Mouse (Mus musculus) thymus, adult 18-20 months (tissue): Measurements from ENCODE around the gene Snapc3.
A peak's percentile ranks its signal among the peaks of the same experiment; 100 is the strongest.
"Not testable (repeated sequence)": the region's sequence is repeated elsewhere in the genome, so short reads cannot be mapped to it uniquely, and the experiment has no call there.

Experiments used
- DNase-seq, 2 experiments: peaks; one replicate each; pipeline ENCODE4 v3.0.0; 2022; ENCODE audit warnings: mixed read lengths in 2 of 2

The Snapc3 gene

DNA sequence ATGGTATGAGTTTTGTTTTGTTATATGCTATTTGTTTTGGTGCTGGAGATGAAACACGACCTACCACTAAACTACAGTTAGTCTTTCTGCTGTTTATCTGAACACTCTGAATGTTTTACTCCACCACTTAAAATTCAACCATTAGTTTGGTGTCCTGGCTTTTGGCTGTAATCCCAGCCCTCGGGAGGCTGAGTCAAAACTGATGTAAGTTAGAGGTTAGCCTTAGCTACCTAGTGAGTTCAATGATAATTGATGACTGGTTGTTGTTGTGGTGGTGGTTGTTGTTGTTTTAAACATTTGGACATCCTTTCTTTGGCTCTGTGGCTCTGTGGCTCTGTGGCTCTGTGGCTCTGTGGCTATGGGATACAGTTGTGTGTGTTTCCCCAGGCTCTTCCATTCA lies 1.3 kb downstream of the Snapc3 start:
- no peak for DNase-seq

DNA sequence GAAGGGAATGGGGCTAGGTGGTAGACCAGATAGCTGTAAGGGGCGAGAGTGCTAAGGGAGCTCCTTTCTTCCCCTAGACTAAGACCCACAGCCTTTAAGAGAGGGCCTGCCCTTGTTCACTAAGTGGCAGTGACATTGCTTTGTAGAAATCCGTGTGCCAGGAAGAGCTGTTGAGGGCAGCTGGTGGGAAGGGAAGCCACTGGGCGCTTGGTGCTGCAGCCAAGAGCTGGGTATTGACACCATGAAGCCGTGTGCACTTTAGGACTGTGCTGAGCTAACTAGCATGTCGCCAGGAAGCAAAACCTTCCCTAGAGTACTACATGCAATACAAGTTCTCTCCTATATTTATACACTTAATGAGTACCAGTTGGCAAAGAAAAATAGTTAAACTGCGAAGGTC lies 6.1 kb downstream of the Snapc3 start:
- DNase-seq: no peak

DNA sequence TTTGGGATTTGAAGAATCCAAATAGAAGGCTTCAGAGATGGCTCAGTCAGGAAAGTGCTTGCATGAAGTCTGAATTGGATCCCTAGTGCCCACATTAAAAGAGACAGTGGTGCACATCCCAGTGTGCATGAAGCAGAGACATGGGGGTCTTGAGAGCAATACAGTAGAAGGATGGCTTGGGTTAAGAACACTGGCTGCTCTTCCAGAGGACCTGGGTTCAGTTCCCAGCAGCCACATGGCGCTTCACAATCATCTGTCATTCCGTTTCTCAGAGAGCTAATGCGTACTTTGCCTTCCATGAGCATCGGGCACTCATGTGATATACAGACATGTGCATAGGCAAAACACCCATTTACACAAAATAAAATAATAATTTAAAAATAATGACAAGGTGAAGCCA lies 7.6 kb downstream of the Snapc3 start:
- DNase-seq: no peak

DNA sequence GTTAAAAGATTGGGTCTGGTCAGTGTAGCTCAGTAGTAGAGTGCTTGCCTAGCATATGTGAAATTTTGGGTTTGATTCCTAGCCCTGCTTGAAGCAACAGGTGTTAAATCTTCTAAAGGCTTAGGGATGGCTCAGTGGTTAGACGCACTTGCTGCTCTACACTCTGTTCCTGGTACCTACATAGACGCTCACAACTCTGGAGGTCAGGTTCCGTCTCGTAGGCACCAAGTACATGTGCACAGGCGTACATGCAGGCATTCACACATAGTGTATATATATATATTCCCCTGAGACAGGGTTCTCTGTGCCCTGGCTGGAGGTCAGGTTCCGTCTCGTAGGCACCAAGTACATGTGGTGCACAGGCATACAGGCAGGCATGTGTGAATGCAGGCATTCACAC lies 9.6 kb downstream of the Snapc3 start:
- DNase-seq: no peak

DNA sequence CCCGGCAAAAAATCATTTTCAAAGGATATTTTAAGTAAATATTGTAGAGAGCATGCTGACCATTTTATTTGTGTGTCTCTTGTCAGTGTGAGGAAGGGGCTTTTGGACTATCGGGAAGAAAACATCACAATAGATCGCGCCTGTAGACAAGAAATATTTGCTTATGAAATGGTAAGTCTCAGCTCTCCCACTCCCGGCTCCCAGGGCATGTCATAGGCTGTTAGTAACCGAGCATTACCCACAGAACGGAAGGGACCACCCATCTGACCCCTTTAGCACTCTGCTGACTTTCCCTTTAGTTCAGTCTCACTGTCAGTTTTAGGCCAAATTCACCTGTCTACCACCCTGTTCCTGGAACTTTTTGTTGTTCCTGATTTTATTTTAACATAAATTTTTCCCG lies 10.2 kb downstream of the Snapc3 start:
- no peak for DNase-seq

DNA sequence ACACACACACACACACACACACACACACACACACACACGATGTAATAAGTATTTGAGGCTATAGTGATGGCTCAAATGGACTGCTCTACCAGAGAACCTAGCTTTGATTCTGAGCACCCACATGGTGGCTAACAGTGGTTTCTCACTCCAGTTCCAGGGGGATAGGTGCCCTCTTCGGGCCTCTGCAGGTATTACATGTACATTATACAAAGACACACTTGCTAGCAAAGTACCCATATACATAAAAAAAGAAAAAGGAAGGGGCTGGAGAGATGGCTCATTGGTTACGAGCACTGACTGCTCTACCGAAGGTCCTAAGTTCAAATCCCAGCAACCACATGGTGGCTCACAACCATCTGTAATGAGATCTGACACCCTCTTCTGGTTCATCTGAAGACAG lies 11.3 kb downstream of the Snapc3 start:
- DNase-seq: no peak

DNA sequence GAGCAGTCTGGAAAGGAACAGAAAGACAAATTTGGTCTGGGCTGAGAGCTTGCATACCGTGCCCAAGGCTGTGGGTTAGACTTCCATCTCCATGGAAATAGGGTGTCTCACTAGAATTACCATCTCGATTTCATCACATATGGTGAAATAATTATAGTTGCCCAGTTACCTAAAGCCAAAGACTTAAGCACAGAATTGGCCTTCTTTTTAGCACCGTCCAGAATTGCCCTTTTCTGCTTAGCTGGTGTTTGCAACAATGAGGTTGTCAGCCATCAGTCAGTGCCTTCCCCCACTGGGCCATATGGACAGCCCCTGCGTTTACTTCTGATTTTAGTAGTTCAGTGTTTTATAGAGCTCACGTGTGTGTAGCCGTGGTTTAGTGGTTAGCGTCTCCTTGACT lies 14.4 kb downstream of the Snapc3 start:
- no peak for DNase-seq

DNA sequence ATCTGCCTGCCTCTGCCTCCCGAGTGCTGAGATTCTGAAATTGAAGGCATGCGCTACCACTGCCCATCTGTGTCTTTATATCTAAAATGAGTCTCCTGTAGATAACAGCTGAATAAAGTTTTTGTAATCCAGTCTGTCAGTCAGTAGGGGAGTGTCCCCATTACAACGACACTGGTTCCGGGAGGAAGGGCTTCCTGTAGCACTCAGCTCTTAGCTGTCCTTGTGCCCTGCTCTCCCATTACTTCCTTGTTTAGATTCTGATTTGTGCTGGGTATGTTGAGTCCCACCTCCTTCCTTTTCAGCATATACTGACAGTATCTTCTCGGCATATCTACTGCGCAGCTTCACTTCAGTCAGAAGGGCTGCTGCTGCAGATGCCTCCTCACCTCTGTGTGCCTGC lies 15.4 kb downstream of the Snapc3 start:
- no peak for DNase-seq

DNA sequence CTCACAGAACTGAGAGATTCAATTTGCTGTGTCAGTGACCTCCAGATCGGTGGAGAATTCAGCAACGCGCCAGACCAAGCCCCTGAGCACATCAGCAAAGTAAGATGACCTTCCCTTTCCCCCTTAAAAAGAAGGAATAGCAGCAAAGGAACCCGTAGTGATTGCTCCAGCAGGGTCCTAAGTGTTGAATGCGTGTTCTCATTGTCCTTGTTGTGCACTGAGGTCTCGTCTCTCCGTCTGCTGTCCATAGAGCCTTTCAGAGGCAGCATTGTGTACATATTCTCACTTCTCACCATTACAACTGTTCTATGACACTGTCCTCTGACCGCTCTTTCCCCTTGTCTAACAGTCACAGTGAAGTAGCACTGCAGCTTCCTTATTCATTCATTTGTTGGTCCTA lies 18.9 kb downstream of the Snapc3 start:
- no peak for DNase-seq

DNA sequence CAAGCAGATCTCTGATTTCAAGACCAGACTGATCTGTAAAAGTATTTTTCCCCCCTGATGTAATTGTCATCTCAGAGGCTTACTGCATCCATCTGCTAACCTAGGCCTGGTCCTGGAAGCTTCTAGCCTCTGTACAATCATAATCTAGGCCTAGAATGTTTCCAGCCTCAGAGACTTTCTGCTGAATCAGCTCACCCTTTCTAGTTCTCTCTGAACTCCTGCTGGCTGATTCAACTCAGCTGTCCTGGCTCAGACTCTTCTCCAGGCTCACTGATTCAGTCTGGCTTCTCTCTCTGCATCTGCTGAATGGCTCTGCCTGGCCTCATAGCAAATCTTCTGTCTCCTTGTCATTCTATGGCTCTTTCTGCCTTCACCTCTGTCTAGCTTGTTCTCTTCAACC lies 20.6 kb downstream of the Snapc3 start:
- no peak for DNase-seq

DNA sequence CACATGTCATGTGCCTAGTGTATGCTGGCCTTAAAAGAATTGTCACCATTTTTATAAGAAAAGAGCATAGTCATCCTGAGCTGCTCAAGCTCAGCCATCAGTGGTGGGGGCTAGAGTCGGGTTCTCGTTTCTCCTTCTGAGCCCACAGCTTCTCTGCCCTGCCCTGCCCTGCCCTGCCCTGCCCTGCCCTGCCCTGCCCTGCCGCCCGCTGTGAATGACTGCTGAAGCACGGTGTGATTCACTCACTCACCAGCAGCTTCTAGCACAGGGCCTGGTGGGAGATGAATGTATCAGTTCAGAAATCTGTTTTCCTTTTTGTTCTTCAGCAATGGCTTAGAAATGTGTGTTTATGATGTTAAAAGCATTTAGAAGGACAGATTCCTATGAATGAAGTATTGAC lies 21.5 kb downstream of the Snapc3 start:
- no peak for DNase-seq

DNA sequence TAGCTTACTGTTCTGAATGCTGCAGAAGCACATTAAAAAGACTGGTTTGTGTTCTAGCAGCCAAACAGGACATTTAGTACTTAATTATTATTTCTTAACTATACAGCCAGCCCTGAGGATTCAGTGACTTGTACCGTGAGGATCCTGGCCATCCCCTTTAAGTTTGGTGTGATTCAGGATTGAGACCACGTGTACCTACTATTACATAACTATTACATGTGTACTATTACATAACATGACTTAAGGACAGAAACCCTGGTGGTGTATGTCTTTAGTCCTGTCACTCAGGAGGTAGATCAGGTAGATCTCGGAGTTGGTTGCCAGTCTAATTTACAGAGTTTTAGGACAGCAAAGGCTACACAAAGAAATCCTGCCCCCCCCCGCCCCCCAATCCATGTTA lies 23.5 kb downstream of the Snapc3 start:
- no peak for DNase-seq

DNA sequence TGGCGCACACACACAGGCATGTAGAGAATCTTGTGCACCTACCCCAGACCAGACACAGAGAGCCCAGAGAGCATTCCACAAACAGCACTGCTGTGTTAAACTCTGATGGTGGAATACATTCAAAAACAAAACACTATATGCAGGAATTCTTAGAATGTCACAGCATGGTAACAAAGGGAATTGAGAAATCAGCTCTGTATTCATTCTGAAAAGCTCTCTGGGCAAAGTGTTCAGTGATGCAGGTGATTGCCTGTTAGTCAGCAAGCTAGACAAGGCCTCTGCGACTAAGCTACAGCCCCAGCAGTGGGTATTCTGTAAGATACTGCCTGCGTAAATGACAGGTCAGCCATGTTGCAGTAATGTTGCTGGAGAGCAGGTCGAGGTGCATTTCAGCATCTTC lies 33.3 kb downstream of the Snapc3 start:
- DNase-seq: no peak

DNA sequence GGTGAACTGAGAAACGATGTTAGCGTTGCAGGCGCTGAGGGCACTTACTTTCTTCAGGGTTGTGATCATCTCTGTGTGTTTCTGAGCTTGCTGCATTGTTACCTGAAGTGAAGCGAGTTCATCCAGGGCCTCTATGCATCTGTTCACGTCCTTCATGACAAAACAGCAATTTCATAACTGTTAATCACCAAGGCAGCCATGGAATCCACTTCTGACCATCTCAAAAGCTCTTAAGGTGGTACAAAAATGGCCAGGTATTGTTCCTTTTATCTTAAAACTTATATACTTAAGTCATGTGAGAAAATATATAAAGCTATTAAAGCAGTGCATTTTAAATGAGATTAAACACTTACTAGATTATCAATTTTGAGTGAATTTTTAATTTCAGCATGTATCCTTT lies 42.6 kb downstream of the Snapc3 start:
- DNase-seq: no peak

DNA sequence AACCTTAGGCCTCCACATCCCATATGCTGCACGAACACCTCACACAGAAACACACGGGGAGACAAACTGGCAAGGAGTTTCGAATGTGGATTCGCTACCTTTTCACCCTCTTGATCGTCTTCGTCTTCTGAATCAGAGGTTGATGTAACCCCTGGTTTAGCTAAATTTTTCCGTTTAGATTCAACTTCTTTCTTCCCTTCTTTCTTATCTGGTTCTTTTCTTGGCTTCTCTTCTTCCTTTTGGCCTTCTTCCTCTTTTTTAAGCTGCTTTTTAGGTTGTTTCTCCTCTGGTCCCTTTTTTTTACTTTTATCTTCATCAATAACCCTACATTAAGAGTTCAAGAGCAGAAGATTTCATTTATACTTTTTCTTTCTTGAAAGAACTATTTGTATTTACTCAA lies 47.3 kb downstream of the Snapc3 start:
- no peak for DNase-seq

DNA sequence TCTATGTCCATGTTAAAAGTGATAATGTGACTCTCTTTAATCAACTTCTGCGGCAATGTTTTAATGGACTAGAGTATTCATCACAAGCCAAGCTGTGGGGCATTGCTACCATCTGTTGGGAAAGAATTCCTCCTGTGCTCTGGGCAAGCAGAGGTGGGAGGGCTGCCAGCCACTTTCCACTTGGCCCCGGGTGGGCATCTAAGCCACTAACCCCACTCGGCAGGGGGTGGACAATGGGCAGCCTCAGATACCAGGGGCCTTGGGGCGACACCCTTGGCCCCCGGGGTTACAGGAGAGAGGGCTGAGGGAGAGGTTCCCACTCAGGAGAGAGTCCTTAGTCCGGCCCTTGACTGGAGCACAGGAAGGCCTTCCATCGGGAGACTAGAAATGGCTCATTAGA lies 50.1 kb downstream of the Snapc3 start:
- DNase-seq: no peak

DNA sequence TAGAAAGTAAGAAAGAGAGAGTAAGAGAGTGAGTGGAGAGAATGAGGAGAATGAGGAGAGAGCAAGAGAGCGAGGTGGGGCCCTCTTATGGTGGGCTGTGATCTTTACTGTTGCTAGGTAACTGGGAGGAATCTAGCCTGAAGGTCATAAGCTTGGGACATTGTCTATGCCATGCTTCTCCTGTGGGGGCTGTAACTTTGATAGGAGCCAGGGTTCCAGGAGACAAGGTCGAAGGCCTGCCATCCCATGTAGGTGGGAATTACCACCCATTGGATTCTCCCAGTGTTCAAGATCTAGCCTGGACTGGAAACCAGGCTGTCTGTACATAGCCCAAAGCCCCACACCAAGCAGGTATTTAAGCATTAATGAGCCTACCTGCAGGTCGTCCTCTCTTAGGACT lies 50.7 kb downstream of the Snapc3 start:
- no peak for DNase-seq

DNA sequence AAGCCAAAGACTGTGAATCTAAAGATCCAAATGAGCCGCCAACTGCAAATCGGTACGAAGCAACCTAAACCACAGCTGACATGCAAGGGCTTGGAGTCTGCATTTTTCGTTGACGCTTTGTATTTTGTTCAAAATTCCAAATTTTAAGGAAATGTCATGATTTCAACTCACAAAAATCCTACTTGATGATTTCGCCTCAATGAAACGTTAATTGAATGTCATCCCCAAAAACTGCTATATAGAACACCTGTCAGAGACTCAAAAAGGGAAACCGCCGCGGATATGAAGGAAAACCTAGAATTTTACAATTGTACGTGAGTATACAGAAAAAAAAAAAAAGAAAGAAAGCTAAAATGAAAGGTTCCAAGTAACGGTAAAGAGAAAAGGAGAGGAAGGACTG lies 67.7 kb downstream of the Snapc3 start:
- no peak for DNase-seq

DNA sequence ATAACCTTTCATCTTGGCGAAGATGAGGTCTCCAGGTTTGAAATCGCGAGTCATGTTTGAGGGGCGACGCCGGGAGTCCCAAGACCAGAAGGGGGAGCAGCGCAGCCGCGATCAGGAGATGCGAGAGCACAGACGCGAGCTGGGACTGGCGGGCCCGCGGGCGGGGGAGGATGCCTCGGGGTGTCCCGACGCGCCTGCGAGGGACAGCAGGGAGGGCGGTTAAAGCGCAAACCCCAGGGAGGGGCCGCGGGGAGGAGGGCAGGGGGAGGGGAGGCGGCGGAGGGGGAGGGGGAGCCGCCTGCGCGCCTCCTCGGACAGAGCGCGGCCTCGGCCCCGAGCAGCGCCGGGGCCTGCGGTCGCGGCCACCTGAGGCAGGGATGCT lies 68.2 kb downstream of the Snapc3 start:
- peak; percentile 83 to 90 for DNase-seq

DNA sequence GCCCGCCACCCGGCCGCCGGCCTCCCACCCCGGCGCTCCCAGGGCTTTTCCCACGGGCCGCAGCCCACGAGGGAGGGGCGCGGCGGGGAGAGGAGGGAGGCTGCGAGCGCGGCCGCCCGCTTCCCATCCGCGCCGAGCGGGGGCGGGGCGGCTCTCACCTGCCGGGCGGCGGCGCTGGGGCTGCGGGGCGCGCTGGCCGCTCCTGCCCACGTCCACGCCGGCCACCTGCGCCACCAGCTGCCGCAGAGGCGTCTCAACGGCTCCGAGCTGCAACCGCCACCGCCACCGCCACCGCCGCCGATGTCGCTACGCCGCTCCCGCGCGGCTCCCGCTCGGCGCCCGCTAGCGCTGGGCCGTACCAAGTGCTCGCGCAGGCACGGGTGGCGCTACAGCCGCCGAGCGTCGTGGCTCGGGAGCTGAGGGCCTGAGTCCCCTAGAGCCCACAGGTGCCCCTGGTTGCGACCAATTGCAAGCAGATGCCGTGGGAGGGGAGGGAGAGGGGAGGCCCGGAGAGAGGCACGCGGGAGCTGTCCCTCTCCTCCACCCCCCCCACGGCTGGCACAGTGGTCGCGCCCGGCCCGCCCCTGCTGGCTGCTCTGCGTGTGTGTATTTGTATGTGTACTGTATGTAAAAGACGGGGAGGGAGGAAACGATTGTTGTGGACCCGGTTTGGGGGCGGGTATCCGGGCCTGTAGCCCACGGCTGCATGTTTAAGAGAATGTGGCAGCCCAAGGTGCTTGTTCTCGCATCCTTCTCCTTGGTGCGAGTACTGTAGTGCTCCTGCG lies 68.8 kb downstream of the Snapc3 start, which contains the start of gene Psip1:
Gene Psip1, minus strand, starts transcription at position 343 of the 785 bp plus-strand sequence.
- DNase-seq: peak; percentile 82 to 88

DNA sequence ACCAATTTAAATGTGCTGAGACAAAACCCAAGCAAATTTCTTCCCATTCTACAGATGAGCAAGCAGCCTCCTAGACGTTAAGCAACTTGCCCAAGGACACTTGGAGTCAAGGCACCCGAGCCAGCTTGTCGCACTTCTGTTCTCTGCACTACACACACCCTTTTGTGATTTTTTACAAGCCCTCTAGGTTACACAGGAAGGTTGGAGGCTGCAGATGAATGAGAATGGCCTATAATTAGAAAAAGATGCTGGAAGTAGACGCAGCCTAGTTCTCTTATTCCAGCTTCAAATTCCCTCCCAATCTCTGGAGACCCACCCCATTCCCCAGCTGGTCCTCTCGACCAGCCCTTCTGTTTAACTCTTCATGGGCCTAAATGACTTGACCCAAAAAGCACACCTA lies 71.6 kb downstream of the Snapc3 start:
- DNase-seq: no peak

DNA sequence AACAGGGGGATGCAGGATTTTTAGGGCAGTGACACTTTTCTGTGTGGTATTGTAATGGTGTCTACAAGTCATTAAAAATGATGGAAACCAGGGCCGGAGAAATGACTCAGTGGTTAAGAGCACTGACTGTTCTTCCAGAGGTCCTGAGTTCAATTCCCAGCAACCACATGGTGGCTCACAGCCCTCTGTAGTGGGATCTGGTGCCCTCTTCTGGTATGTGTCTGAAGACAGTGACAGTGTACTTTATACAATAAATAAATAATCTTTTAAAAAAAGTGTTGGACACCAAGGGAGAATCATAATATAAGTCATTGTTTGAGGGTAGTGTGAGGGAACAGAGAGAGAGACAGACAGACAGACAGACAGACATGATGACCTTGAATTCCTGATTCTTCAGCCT lies 75.6 kb downstream of the Snapc3 start:
- DNase-seq: no peak

DNA sequence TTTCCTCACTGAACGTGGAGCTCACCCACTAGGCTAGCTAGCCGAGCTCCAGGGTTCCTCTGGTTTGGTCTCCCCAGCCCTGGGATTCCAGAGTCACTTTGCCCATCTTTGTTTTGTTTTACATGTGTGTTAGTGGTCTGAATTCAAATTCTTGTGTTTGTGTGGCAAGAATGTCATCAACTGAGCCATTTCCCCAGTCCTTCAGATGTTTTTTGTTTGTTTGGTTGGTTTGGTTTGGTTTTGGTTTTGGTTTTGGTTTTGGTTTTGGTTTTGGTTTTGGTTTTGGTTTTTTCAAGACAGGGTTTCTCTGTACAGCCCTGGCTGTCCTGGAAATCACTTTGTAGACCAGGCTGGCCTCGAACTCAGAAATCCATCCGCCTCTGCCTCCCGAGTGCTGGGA lies 79.5 kb downstream of the Snapc3 start:
- not testable (repeated sequence) for DNase-seq

DNA sequence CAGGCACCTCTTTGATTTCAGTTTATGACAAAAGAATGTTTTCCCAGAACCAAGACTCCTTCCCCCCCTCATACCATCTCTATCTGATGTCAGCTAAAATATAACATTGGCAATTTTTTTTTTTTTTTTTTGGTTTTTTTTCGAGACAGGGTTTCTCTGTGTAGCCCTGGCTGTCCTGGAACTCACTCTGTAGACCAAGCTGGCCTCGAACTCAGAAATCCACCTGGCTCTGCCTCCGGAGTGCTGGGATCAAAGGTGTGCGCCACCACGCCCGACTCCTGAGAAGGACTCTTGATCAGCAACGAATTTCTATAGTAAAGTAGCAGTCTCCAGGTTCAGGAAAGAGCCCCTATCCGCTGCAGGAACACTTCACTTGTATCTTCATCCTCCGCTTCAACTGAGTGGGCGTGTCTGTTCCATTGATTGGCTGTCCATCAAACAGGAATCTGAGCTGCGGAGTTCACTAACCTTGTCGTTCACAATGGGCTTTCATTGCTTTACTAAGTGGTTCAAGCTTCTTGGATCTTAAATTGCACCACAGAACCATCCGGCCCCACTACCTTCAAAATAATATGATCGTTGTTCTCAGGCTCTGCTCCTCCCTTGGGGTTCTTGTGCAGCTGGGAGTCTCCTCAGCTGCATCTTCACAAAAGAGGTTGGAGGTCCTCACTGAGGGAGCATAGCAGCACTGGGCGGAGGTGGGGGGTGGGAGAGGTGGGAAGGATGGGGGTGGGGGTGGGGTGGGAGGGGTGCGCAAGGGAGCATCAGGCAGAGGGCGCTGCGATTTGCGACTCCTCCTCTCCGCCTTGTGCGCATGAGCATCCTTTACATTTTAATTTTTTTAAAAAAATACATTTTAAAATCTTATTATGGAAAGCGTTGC lies 82.9 kb downstream of the Snapc3 start:
- no peak for DNase-seq
